Mouse (Mus musculus) adipocyte (in vitro differentiated cells): ENCODE measurements around the gene Sdr39u1.

Source experiments
- DNase-seq: peaks from one replicate; pipeline ENCODE4 v3.0.0-alpha.2; 2016; ENCODE audit warnings: low spot score

The Sdr39u1 gene

GRCm38 (mm10) chr14:55854406-55855100 lies 45.5 kb downstream of the Sdr39u1 start:
- peak; percentile 35 for DNase-seq

GRCm38 (mm10) chr14:55853621-55854285 lies 46.3 kb downstream of the Sdr39u1 start, which contains the start of gene Nynrin:
TSS of gene Nynrin (plus strand) at chr14:55854010.
- no peak for DNase-seq

- DNase-seq, result no peak
Measured at GRCm38 (mm10) chr14:55852646-55853551, 47.2 kb downstream of the Sdr39u1 start.

- DNase-seq, result no peak
Measured at GRCm38 (mm10) chr14:55850885-55851284, 49.2 kb downstream of the Sdr39u1 start.
